Mouse (Mus musculus): ENCODE measurements around the gene Clcnka.

The Clcnka gene

GRCm38 (mm10) chr4:141420886-141421285 is 22.4 kb upstream of the Clcnka start:
- no peak for DNase-seq

- DNase-seq: no peak
These were observed 21.8 kb upstream of the Clcnka start, which contains the start of gene Hspb7 for GRCm38 (mm10) chr4:141420192-141420829. Gene Hspb7 (plus strand): TSS chr4:141420779.

GRCm38 (mm10) chr4:141419398-141420191 is 21.1 kb upstream of the Clcnka start:
- DNase-seq: no peak

- no peak for DNase-seq
These were observed 17.4 kb upstream of the Clcnka start, which contains the start of gene Clcnkb for GRCm38 (mm10) chr4:141415924-141416323. Gene Clcnkb (minus strand): TSS chr4:141416014.

GRCm38 (mm10) chr4:141411430-141411992 is 13.0 kb upstream of the Clcnka start:
- peak in 1 of 2 experiments; percentile 59 for DNase-seq

- no peak for DNase-seq
These were observed 10.1 kb upstream of the Clcnka start for GRCm38 (mm10) chr4:141408577-141408976.

- DNase-seq: peak in 1 of 2 experiments; percentile 61
These were observed 8.2 kb upstream of the Clcnka start for GRCm38 (mm10) chr4:141406516-141407299.

- no peak for DNase-seq
These were observed 6.7 kb upstream of the Clcnka start for GRCm38 (mm10) chr4:141405314-141405622.

- peak; percentile 95 for DNase-seq
These were observed 6.2 kb upstream of the Clcnka start for GRCm38 (mm10) chr4:141404518-141405313.

GRCm38 (mm10) chr4:141400171-141400570 is 1.6 kb upstream of the Clcnka start:
- no peak for DNase-seq

GRCm38 (mm10) chr4:141397861-141398260 is 663 bp downstream of the Clcnka start:
- DNase-seq: no peak

- DNase-seq: no peak
These were observed 3.8 kb downstream of the Clcnka start for GRCm38 (mm10) chr4:141394751-141395150.

- no peak for DNase-seq
These were observed 7.2 kb downstream of the Clcnka start for GRCm38 (mm10) chr4:141391293-141391692.

- no peak for DNase-seq
These were observed 9.0 kb downstream of the Clcnka start for GRCm38 (mm10) chr4:141389366-141390150.

- DNase-seq: no peak
These were observed 10.6 kb downstream of the Clcnka start for GRCm38 (mm10) chr4:141387933-141388332.

- peak; percentile 83 to 88 for DNase-seq
These were observed 11.3 kb downstream of the Clcnka start for GRCm38 (mm10) chr4:141387093-141387784.

- DNase-seq: no peak
These were observed 12.4 kb downstream of the Clcnka start for GRCm38 (mm10) chr4:141386150-141386549.

- DNase-seq: peak; percentile 69 to 78
These were observed 13.2 kb downstream of the Clcnka start for GRCm38 (mm10) chr4:141385275-141385674.

GRCm38 (mm10) chr4:141382406-141382805 is 16.1 kb downstream of the Clcnka start:
- peak in 1 of 2 experiments; percentile 45 for DNase-seq

GRCm38 (mm10) chr4:141379674-141380073 is 18.9 kb downstream of the Clcnka start:
- DNase-seq: no peak

GRCm38 (mm10) chr4:141372426-141372825 is 26.1 kb downstream of the Clcnka start:
- DNase-seq: no peak

Measured in cerebellum, postnatal 14 days (tissue).